Mouse (Mus musculus) lung, embryonic 14.5 days (tissue): Measurements from ENCODE around the gene Spi1. TPM values are rescaled to one million over a fixed set of nuclear protein-coding genes. Genes with fewer than 3 reads are reported as not detected.
"Not testable (repeated sequence)": the region's sequence is repeated elsewhere in the genome, so short reads cannot be mapped to it uniquely, and the experiment has no call there.

Source experiments
- ATAC-seq: fragments of 200-750 bp; cut with Nextera tagmentation; 2 replicates; pipeline ENCODE4 v1.8.0; 2017; ENCODE audit warnings: mild to moderate bottlenecking, moderate TSS enrichment, moderate library complexity; ENCODE audit not compliant: insufficient read depth
- DNase-seq: peaks from one replicate; pipeline ENCODE4 v3.0.0-alpha.2; 2015
- H3K27ac ChIP-seq: fragments of 300-500 bp; sonication (generic); 2 replicates; pipeline ENCODE4 v1.5.1; 2014; ENCODE audit warnings: low read depth, mild to moderate bottlenecking, moderate library complexity
- H3K27me3 ChIP-seq: fragments of 300-500 bp; sonication (generic); 2 replicates; pipeline ENCODE4 v1.6.1; 2014; ENCODE audit warnings: low read length, control low read depth; ENCODE audit not compliant: insufficient read depth
- H3K36me3 ChIP-seq: fragments of 300-500 bp; sonication (generic); 2 replicates; pipeline ENCODE4 v1.6.1; 2014; ENCODE audit warnings: control low read depth; ENCODE audit not compliant: insufficient read depth
- H3K4me1 ChIP-seq: fragments of 300-500 bp; sonication (generic); 2 replicates; pipeline ENCODE4 v1.6.1; 2014; ENCODE audit warnings: antibody characterized with exemption, control low read depth; ENCODE audit not compliant: insufficient read depth
- H3K4me2 ChIP-seq: fragments of 300-500 bp; sonication (generic); 2 replicates; pipeline ENCODE4 v1.6.1; 2014; ENCODE audit warnings: mild to moderate bottlenecking
- H3K4me3 ChIP-seq: fragments of 300-500 bp; sonication (generic); 2 replicates; pipeline ENCODE4 v1.5.1; 2014; ENCODE audit warnings: low read depth, low read length
- H3K9ac ChIP-seq: fragments of 300-500 bp; sonication (generic); 2 replicates; pipeline ENCODE4 v1.6.1; 2014
- H3K9me3 ChIP-seq: fragments of 300-500 bp; sonication (generic); 2 replicates; pipeline ENCODE4 v1.6.1; 2016; ENCODE audit warnings: low read depth, low read length, control low read depth
- CTCF ChIP-seq: IDR thresholded peaks from 2 replicates; pipeline ENCODE4 v1.5.1; 2016; ENCODE audit warnings: antibody characterized with exemption, low read depth
- WGBS: fragments of 180-500 bp; shearing (Covaris S2); extraction: QIAGEN DNeasy Blood & Tissue Kit; methylation state at CpG from one replicate; pipeline ENCODE4 v1.1.7; 2014; 5-methylcytosine and 5-hydroxymethylcytosine counted together
- polyA plus RNA-seq: library from polyadenylated mRNA; unstranded; fragments of >200 nt; fragmentation: Nextera tagmentation; extraction: Ambion mirVana; gene quantifications from 2 replicates; pipeline ENCODE4 v1.2.1, GENCODE M21; 2014

Spi1 gene
- 6.2 TPM in 2 replicates for polyA plus RNA-seq

DNA sequence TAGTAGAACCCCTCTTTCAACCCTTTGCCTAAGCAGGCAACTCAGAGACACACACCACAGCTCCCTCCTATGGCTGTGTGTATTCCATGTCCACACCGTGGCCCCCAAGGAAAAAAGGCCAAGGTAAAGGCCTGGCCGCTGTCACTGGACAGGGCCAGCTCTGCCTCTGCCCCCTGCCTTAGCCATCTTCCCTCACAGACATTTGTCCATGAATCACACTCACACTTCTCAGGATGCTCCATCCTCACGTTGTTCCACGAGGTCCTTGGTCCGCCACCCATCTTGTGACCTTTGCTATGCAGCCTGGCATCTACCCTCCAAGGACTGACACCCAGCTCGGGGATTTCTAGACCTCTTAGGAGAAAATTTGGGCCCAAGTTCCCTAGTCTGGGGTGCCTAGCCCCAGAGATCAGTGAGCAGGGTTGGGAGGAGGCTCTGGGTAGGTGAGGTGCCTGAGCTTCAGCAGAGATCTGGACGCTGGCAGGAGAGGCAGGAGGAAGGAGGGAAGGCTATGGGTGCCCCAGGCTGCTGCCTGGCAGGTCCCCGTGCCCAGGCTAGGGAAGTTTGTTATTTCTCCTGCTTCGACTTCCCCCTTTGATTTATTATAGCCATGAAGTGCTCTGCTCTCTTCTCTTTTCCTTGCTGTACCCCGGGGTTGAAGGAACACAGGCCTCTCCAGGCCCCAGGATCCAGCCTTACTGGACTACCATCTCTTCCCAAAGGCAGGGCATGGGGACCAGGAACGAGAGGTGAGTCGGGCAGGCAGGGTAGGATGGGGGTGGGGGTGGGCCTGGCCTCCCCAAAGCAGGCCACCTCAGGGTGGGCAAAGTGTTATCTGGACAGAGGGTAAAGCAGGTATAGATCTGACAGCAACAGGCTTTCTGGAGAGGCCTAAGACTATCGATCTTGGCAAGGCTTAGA is at the start of gene Spi1:
Gene Spi1 (plus strand): TSS at position 616 of the 921 bp plus-strand sequence.
- Histone ChIP-seq H3K27ac (peak within 1 kb of the TSS; percentile 24; the same call in 1 of the 2 replicates), H3K27me3 (no peaks in the 10 kb centered on the region), H3K4me2 (no peak within 1 kb of the TSS), H3K36me3 (no peaks in the 10 kb centered on the region), H3K9me3 (no peaks in the 10 kb centered on the region), H3K9ac (no peak within 1 kb of the TSS), H3K4me1 (no peaks in the 10 kb centered on the region), H3K4me3 (no peak within 1 kb of the TSS)
- DNase-seq (no peak), ATAC-seq (no peak)
- WGBS: 76% methylated on average over 13 of the region's 13 CpGs
- TF ChIP-seq CTCF: no peak

GRCm38 (mm10) chr2:91033000-91033399 is 49.2 kb upstream of the Spi1 start:
- 19% methylated on average over 3 of the region's 3 CpGs for WGBS
- DNase-seq: peak; percentile 51
- H3K9ac ChIP-seq: no peak overlapping the region
- H3K27ac ChIP-seq: no peak overlapping the region
- ATAC-seq: no peak
- no peaks in the 10 kb centered on the region for H3K36me3 ChIP-seq
- H3K27me3 ChIP-seq: no peaks in the 10 kb centered on the region
- no peak overlapping the region for H3K4me3 ChIP-seq
- H3K4me1 ChIP-seq: no peaks in the 10 kb centered on the region
- peak; percentile 34; the same call in 1 of the 2 replicates for TF ChIP-seq CTCF
- H3K9me3 ChIP-seq: no peaks in the 10 kb centered on the region
- no peak overlapping the region for H3K4me2 ChIP-seq

GRCm38 (mm10) chr2:91035385-91035784 is 46.8 kb upstream of the Spi1 start, which contains the start of gene Rapsn:
Rapsn (plus strand) TSS chr2:91035620.
- no peak within 1 kb of the TSS for H3K27ac ChIP-seq
- no peak within 1 kb of the TSS for H3K4me2 ChIP-seq
- H3K27me3 ChIP-seq: no peaks in the 10 kb centered on the region
- no peak within 1 kb of the TSS for H3K4me3 ChIP-seq
- H3K4me1 ChIP-seq: no peaks in the 10 kb centered on the region
- no peaks in the 10 kb centered on the region for H3K36me3 ChIP-seq
- H3K9ac ChIP-seq: no peak within 1 kb of the TSS
- 38% methylated on average over 9 of the region's 9 CpGs for WGBS
- no peak for TF ChIP-seq CTCF
- H3K9me3 ChIP-seq: no peaks in the 10 kb centered on the region
- peak; percentile 20 for DNase-seq
- peak; percentile 63; the same call in 1 of the 2 replicates for ATAC-seq

GRCm38 (mm10) chr2:91041786-91042185 is 40.4 kb upstream of the Spi1 start:
- 67% methylated on average over 8 of the region's 8 CpGs for WGBS
- no peak for TF ChIP-seq CTCF
- DNase-seq (no peak), ATAC-seq (no peak)
- H3K4me2 ChIP-seq: no peak overlapping the region
- no peak overlapping the region for H3K4me3 ChIP-seq
- no peaks in the 10 kb centered on the region for H3K4me1 ChIP-seq
- no peaks in the 10 kb centered on the region for H3K9me3 ChIP-seq
- no peak overlapping the region for H3K9ac ChIP-seq
- no peaks in the 10 kb centered on the region for H3K36me3 ChIP-seq
- H3K27me3 ChIP-seq: no peaks in the 10 kb centered on the region
- no peak overlapping the region for H3K27ac ChIP-seq

DNA sequence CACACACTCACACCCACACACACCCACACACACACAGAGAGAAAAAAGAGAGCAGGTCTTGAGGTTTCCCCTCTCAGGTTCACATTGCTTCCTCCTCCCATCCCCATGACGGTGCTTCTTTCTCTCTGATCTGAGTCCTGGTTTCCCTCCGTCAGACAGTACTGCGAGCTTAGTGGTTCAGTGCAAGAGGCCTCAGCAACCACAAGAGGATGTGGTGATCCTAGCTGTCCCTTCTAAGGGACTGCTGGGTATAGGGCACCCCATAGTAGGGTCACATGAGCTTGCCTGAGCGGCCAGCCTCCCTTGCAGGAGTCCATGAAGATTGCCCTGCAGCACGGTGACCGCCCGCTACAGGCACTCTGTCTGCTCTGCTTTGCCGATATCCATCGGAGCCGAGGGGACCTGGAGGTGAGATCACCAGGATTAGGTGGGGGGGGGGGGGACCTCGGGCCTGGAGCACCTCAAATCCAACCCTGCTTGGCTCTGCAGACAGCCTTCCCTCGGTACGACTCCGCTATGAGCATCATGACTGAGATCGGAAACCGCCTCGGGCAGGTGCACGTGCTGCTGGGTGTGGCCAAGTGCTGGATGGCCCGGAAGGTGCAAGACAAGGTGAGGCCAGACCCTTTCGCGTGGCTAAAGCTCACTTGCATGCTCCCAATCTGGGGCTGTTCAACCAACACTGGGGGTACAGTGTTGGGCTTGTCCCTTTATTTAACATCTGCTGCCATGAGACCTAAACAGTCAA is 39.4 kb upstream of the Spi1 start:
- 65% methylated on average over 21 of the region's 21 CpGs for WGBS
- DNase-seq (no peak), ATAC-seq (no peak)
- no peak for TF ChIP-seq CTCF
- Histone ChIP-seq H3K4me1 (no peaks in the 10 kb centered on the region), H3K36me3 (no peaks in the 10 kb centered on the region), H3K9me3 (no peaks in the 10 kb centered on the region), H3K27ac (no peak overlapping the region), H3K4me3 (no peak overlapping the region), H3K27me3 (no peaks in the 10 kb centered on the region), H3K4me2 (no peak overlapping the region), H3K9ac (no peak overlapping the region)

- Histone ChIP-seq H3K4me1 (no peaks in the 10 kb centered on the region), H3K4me2 (no peak overlapping the region), H3K9me3 (no peaks in the 10 kb centered on the region), H3K36me3 (no peaks in the 10 kb centered on the region), H3K27ac (no peak overlapping the region), H3K27me3 (no peaks in the 10 kb centered on the region), H3K9ac (no peak overlapping the region), H3K4me3 (no peak overlapping the region)
- ATAC-seq (no peak), DNase-seq (no peak)
- no peak for TF ChIP-seq CTCF
- WGBS: 73% methylated on average over 13 of the region's 13 CpGs
Measured at GRCm38 (mm10) chr2:91044727-91045126, 37.5 kb upstream of the Spi1 start.

DNA sequence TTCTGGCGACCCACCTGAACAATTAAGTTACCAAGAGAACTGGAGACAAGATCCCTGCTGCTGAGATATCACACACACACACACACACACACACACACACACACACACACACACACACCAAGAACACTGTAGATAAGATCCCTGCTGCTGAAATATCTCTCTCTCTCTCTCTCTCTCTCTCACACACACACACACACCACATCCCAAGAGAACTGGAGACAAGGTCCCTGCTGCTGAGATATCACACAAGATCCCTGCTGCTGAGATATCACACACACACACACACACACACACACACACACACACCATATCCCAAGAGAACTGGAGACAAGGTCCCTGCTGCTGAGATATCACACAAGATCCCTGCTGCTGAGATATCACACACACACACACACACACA is 36.4 kb upstream of the Spi1 start:
- not testable (repeated sequence) for H3K4me1 ChIP-seq, ATAC-seq, H3K9me3 ChIP-seq, H3K9ac ChIP-seq, H3K27ac ChIP-seq, DNase-seq, H3K27me3 ChIP-seq, H3K4me2 ChIP-seq, H3K4me3 ChIP-seq, H3K36me3 ChIP-seq
- WGBS: 84% methylated on average over 1 of the region's 1 CpGs
